Mouse (Mus musculus) thymus, adult 2 months (tissue): Measurements from ENCODE around the gene Osbpl10. TPM values are rescaled to one million over a fixed set of nuclear protein-coding genes. Genes with fewer than 3 reads are reported as not detected.

ENCODE experiments used
- DNase-seq: peaks from one replicate; pipeline ENCODE4 v3.0.0; 2021
- H3K27ac ChIP-seq: fragments of 200-500 bp; 2 replicates; pipeline ENCODE4 v1.5.1; 2012; ENCODE audit warnings: low read length, control low read depth; ENCODE audit not compliant: control insufficient read depth, insufficient read depth
- H3K27me3 ChIP-seq: fragments of 200-500 bp; 2 replicates; pipeline ENCODE4 v1.6.1; 2012; ENCODE audit warnings: mild to moderate bottlenecking, low read length, moderate library complexity, mixed read lengths; ENCODE audit not compliant: control insufficient read depth, insufficient read depth
- H3K36me3 ChIP-seq: fragments of 200-500 bp; 2 replicates; pipeline ENCODE4 v1.6.1; 2012; ENCODE audit warnings: mild to moderate bottlenecking, low read length, moderate library complexity; ENCODE audit not compliant: control insufficient read depth, insufficient read depth
- H3K4me1 ChIP-seq: fragments of 200-500 bp; replicated peaks from 2 replicates; pipeline ENCODE4 v1.6.1; 2012; ENCODE audit warnings: low read length; ENCODE audit not compliant: control insufficient read depth, insufficient read depth
- H3K4me3 ChIP-seq: fragments of 200-500 bp; 2 replicates; pipeline ENCODE4 v1.5.1; 2012; ENCODE audit warnings: mild to moderate bottlenecking, low read length, control low read depth, moderate library complexity; ENCODE audit not compliant: control insufficient read depth, insufficient read depth
- CTCF ChIP-seq: fragments of 200-500 bp; IDR thresholded peaks from 2 replicates; pipeline ENCODE4 v1.5.1; 2012; ENCODE audit warnings: mild to moderate bottlenecking, control low read depth, low read length, moderate library complexity, borderline replicate concordance; ENCODE audit not compliant: control insufficient read depth, poor library complexity, insufficient read depth; ENCODE audit errors: extremely low read depth
- POLR2A ChIP-seq: fragments of 200-500 bp; IDR thresholded peaks from 2 replicates; pipeline ENCODE4 v1.6.1; 2012; ENCODE audit warnings: mild to moderate bottlenecking, low read length, control low read depth, moderate library complexity; ENCODE audit not compliant: control insufficient read depth, poor library complexity, insufficient read depth; ENCODE audit errors: extremely low read depth
- WGBS: fragments of 180-500 bp; shearing (Covaris S2); methylation state at CpG from one replicate; pipeline ENCODE4 v1.1.7; 2018; 5-methylcytosine and 5-hydroxymethylcytosine counted together
- polyA plus RNA-seq: library from polyadenylated mRNA; depleted of rRNA; stranded (reverse); fragments of >200 nt; gene quantifications from 2 replicates; pipeline ENCODE4 v1.2.3, GENCODE M21; 2012

The Osbpl10 gene
- polyA plus RNA-seq, 1 experiment: 10.3 TPM

DNA sequence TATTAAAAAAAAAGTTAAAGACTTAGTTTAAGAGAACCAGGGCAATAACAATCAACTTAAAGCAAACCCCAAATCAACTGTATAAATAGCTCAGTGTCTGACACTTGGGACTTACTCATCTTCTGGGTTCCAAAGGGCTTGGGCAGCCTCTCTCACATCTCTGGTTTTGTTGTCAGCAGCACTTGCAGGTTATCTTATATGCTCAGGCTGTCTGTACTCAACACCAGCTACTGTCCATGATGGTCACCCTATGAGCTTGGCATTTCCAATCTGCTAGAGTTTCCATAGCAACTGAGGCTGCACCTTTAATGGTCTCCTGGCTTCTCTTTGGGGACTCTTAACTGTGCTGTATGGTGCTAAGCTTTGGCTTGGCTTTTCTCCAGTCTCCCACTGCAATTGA lies 259.6 kb downstream of the Osbpl10 start:
- Histone ChIP-seq H3K4me1 (no peaks in the 10 kb centered on the region), H3K27ac (no peak overlapping the region), H3K36me3 (peaks cover 12% of the 10 kb centered on the region; the same call in 1 of the 2 replicates), H3K27me3 (no peaks in the 10 kb centered on the region), H3K4me3 (no peak overlapping the region)
- TF ChIP-seq POLR2A (no peak), CTCF (no peak)
- no peak for DNase-seq

DNA sequence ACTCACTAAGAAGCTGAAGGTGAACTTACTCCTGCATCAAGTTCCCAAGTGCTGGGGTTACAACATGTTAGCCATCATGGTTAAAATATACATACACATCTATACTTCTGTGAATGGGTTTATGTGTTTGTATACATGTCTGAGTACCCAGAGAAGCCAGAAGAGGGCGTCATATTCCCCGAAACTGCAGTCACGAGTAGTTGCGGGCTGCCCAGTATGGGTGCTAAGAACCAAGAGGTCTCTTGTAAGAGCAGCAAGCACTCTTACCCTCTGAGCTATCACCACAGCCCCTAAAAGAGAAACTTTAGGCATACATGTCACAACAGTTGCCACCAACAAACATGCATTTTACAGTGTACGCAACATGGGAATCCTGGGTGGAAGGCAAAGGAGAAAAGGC lies 261.5 kb downstream of the Osbpl10 start:
- Histone ChIP-seq H3K4me1 (no peaks in the 10 kb centered on the region), H3K27me3 (no peaks in the 10 kb centered on the region), H3K36me3 (peaks cover 30% of the 10 kb centered on the region), H3K4me3 (no peak overlapping the region), H3K27ac (no peak overlapping the region)
- 97% methylated on average over 5 of the region's 5 CpGs for WGBS
- TF ChIP-seq CTCF (no peak), POLR2A (no peak)
- no peak for DNase-seq

DNA sequence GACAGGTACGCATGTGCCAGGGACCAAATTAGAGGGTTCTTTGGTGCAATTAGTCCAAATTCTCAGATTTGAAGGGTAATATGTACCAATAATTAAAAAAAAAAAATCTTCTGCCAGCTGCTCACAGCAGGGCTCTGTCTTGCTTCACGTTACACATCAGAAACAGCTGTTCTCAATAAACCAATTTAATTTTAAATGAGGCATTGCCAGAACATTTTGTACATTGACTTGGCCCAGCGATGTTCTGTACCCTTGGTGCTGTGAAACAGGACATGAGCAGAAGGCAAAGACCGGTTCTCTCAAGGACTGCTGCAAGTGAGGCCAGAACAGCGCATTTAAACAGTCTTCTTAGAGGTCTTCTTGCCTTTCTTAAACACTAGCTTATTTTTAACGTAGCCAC lies 265.3 kb downstream of the Osbpl10 start:
- 97% methylated on average over 6 of the region's 6 CpGs for WGBS
- DNase-seq: no peak

GRCm38 (mm10) chr9:115245092-115245491 lies 266.7 kb downstream of the Osbpl10 start:
- DNase-seq: no peak
- Histone ChIP-seq H3K27me3 (no peaks in the 10 kb centered on the region), H3K27ac (no peak overlapping the region), H3K36me3 (peaks cover 67% of the 10 kb centered on the region), H3K4me1 (no peaks in the 10 kb centered on the region), H3K4me3 (no peak overlapping the region)
- 93% methylated on average over 6 of the region's 6 CpGs for WGBS
- TF ChIP-seq CTCF: no peak
- no peak for TF ChIP-seq POLR2A

More for the DNA sequence above, 265.3 kb downstream of the Osbpl10 start:
- Histone ChIP-seq H3K4me3 (no peak overlapping the region), H3K4me1 (no peaks in the 10 kb centered on the region), H3K27ac (no peak overlapping the region), H3K27me3 (no peaks in the 10 kb centered on the region), H3K36me3 (peaks cover 57% of the 10 kb centered on the region)
- TF ChIP-seq CTCF (no peak), POLR2A (no peak)

DNA sequence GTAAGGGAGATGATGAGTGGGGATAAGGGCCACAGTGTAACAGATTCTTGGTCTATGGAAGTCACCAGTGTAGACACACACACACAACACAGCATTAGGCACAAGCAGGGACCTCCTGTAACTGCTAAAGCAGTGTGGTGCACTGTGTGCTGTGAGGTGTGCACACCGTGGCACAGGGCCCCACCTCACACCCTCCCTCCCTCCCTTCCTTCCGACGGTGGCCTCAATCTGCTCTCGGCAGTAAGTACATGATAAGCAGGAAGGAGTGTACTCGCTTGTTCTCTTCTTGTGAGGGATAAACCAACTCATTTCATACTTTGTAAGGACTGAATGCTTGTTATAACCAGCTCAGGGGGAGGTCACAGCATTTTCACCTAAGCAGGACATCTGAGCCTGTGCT lies 270.8 kb downstream of the Osbpl10 start:
- Histone ChIP-seq H3K4me3 (no peak overlapping the region), H3K36me3 (peaks cover 77% of the 10 kb centered on the region), H3K27ac (no peak overlapping the region), H3K27me3 (no peaks in the 10 kb centered on the region), H3K4me1 (no peaks in the 10 kb centered on the region)
- WGBS: 93% methylated on average over 5 of the region's 5 CpGs
- TF ChIP-seq CTCF: no peak
- no peak for TF ChIP-seq POLR2A
- no peak for DNase-seq

GRCm38 (mm10) chr9:115257733-115258286 lies 279.4 kb downstream of the Osbpl10 start:
- TF ChIP-seq POLR2A (no peak), CTCF (no peak)
- Histone ChIP-seq H3K4me1 (no peaks in the 10 kb centered on the region), H3K36me3 (peaks cover 36% of the 10 kb centered on the region), H3K4me3 (no peak overlapping the region), H3K27ac (no peak overlapping the region), H3K27me3 (no peaks in the 10 kb centered on the region)
- 94% methylated on average over 6 of the region's 6 CpGs for WGBS
- DNase-seq: no peak

DNA sequence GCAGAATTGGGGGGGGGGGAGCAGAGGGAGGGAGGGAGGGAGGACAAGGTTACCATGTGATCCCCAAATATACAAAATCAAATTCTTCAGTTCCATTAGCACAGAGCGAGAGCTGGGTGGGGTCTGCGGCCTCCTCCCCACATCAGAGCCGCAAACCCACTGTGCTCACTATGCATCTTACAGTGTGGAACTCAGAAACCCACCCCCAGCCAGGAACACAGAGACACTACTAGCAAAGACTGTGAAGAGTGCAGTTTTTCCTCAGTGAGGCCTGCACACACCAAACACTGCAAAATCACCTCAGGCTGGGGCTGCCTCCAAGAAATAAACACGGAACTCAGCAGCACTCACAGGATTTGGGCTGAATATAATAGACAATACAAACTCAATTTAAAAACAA lies 281.5 kb downstream of the Osbpl10 start:
- Histone ChIP-seq H3K27me3 (no peaks in the 10 kb centered on the region), H3K36me3 (peaks cover 22% of the 10 kb centered on the region), H3K4me3 (no peak overlapping the region), H3K4me1 (no peaks in the 10 kb centered on the region), H3K27ac (no peak overlapping the region)
- DNase-seq: no peak
- WGBS: 95% methylated on average over 4 of the region's 4 CpGs
- TF ChIP-seq POLR2A (no peak), CTCF (no peak)
